Mouse (Mus musculus): ENCODE measurements around the gene Nudt7. TPM values are rescaled to one million over a fixed set of nuclear protein-coding genes. Genes with fewer than 3 reads are reported as not detected.

The Nudt7 gene
- polyA plus RNA-seq, 1 experiment from 2014 or later: 5.3 TPM

- Histone ChIP-seq H3K27me3 (ENCODE audit: control insufficient read depth, insufficient read depth, low read length) (no peaks in the 10 kb centered on the region), H3K9me3 (ENCODE audit: control insufficient read depth, low read length) (no peaks in the 10 kb centered on the region), H3K36me3 (replicated peaks; ENCODE audit: control insufficient read depth, insufficient read depth) (no peaks in the 10 kb centered on the region), H3K4me1 (replicated peaks; ENCODE audit: control insufficient read depth, insufficient read depth, low read length) (peaks cover 17% of the 10 kb centered on the region), H3K4me3 (replicated peaks; ENCODE audit: low read length) (no peak overlapping the region), H3K9ac (no peak overlapping the region), H3K4me2 (replicated peaks) (no peak overlapping the region), H3K27ac (no peak overlapping the region)
- WGBS: 15% methylated on average over 1 of the region's 1 CpGs
- DNase-seq (ENCODE audit: low spot score) (no peak), ATAC-seq (ENCODE audit: low FRiP score) (no peak)
Observed at GRCm38 (mm10) chr8:114115076-114115475, 18.3 kb upstream of the Nudt7 start.

- H3K9me3 ChIP-seq (ENCODE audit: control insufficient read depth, low read length): no peaks in the 10 kb centered on the region
- 2% methylated on average over 2 of the region's 2 CpGs for WGBS
- DNase-seq (ENCODE audit: low spot score) (peak; percentile 67), ATAC-seq (ENCODE audit: low FRiP score) (no peak)
- H3K4me2 ChIP-seq (replicated peaks): no peak overlapping the region
- H3K27me3 ChIP-seq (ENCODE audit: control insufficient read depth, insufficient read depth, low read length): no peaks in the 10 kb centered on the region
- no peaks in the 10 kb centered on the region for H3K36me3 ChIP-seq (replicated peaks; ENCODE audit: control insufficient read depth, insufficient read depth)
- H3K27ac ChIP-seq: peak overlapping the region; percentile 52
- H3K9ac ChIP-seq: no peak overlapping the region
- H3K4me3 ChIP-seq (replicated peaks; ENCODE audit: low read length): no peak overlapping the region
- peaks cover 15% of the 10 kb centered on the region for H3K4me1 ChIP-seq (replicated peaks; ENCODE audit: control insufficient read depth, insufficient read depth, low read length)
Observed at GRCm38 (mm10) chr8:114116049-114116448, 17.3 kb upstream of the Nudt7 start.

GRCm38 (mm10) chr8:114117439-114117838, 15.9 kb upstream of the Nudt7 start:
- H3K9me3 ChIP-seq (ENCODE audit: control insufficient read depth, low read length): no peaks in the 10 kb centered on the region
- no peak for ATAC-seq (ENCODE audit: low FRiP score)
- H3K27ac ChIP-seq: no peak overlapping the region
- H3K4me3 ChIP-seq (replicated peaks; ENCODE audit: low read length): no peak overlapping the region
- no peaks in the 10 kb centered on the region for H3K27me3 ChIP-seq (ENCODE audit: control insufficient read depth, insufficient read depth, low read length)
- H3K9ac ChIP-seq: no peak overlapping the region
- no peaks in the 10 kb centered on the region for H3K36me3 ChIP-seq (replicated peaks; ENCODE audit: control insufficient read depth, insufficient read depth)
- H3K4me2 ChIP-seq (replicated peaks): no peak overlapping the region
- H3K4me1 ChIP-seq (replicated peaks; ENCODE audit: control insufficient read depth, insufficient read depth, low read length): peaks cover 15% of the 10 kb centered on the region
- no peak for DNase-seq (ENCODE audit: low spot score)

GRCm38 (mm10) chr8:114121781-114122180, 11.6 kb upstream of the Nudt7 start:
- Histone ChIP-seq H3K9ac (no peak overlapping the region), H3K36me3 (replicated peaks; ENCODE audit: control insufficient read depth, insufficient read depth) (no peaks in the 10 kb centered on the region), H3K4me1 (replicated peaks; ENCODE audit: control insufficient read depth, insufficient read depth, low read length) (no peaks in the 10 kb centered on the region), H3K27me3 (ENCODE audit: control insufficient read depth, insufficient read depth, low read length) (no peaks in the 10 kb centered on the region), H3K4me2 (replicated peaks) (no peak overlapping the region), H3K4me3 (replicated peaks; ENCODE audit: low read length) (no peak overlapping the region), H3K9me3 (ENCODE audit: control insufficient read depth, low read length) (no peaks in the 10 kb centered on the region), H3K27ac (no peak overlapping the region)
- ATAC-seq (ENCODE audit: low FRiP score) (no peak), DNase-seq (ENCODE audit: low spot score) (no peak)
- WGBS: 72% methylated on average over 1 of the region's 1 CpGs

- no peak overlapping the region for H3K4me2 ChIP-seq (replicated peaks)
- H3K9ac ChIP-seq: no peak overlapping the region
- no peak overlapping the region for H3K27ac ChIP-seq
- WGBS: 79% methylated on average over 3 of the region's 3 CpGs
- H3K4me3 ChIP-seq (replicated peaks; ENCODE audit: low read length): no peak overlapping the region
- H3K4me1 ChIP-seq (replicated peaks; ENCODE audit: control insufficient read depth, insufficient read depth, low read length): no peaks in the 10 kb centered on the region
- H3K36me3 ChIP-seq (replicated peaks; ENCODE audit: control insufficient read depth, insufficient read depth): no peaks in the 10 kb centered on the region
- H3K9me3 ChIP-seq (ENCODE audit: control insufficient read depth, low read length): no peaks in the 10 kb centered on the region
- DNase-seq (ENCODE audit: low spot score): no peak
- no peak for ATAC-seq (ENCODE audit: low FRiP score)
- H3K27me3 ChIP-seq (ENCODE audit: control insufficient read depth, insufficient read depth, low read length): no peaks in the 10 kb centered on the region
Observed at GRCm38 (mm10) chr8:114123611-114124010, 9.7 kb upstream of the Nudt7 start.

- H3K27ac ChIP-seq: no peak overlapping the region
- WGBS: 76% methylated on average over 4 of the region's 4 CpGs
- DNase-seq (ENCODE audit: low spot score) (no peak), ATAC-seq (ENCODE audit: low FRiP score) (no peak)
- H3K36me3 ChIP-seq (replicated peaks; ENCODE audit: control insufficient read depth, insufficient read depth): no peaks in the 10 kb centered on the region
- H3K4me1 ChIP-seq (replicated peaks; ENCODE audit: control insufficient read depth, insufficient read depth, low read length): no peaks in the 10 kb centered on the region
- no peak overlapping the region for H3K4me2 ChIP-seq (replicated peaks)
- no peak overlapping the region for H3K4me3 ChIP-seq (replicated peaks; ENCODE audit: low read length)
- H3K9me3 ChIP-seq (ENCODE audit: control insufficient read depth, low read length): no peaks in the 10 kb centered on the region
- no peaks in the 10 kb centered on the region for H3K27me3 ChIP-seq (ENCODE audit: control insufficient read depth, insufficient read depth, low read length)
- no peak overlapping the region for H3K9ac ChIP-seq
Observed at GRCm38 (mm10) chr8:114124084-114124750, 9.1 kb upstream of the Nudt7 start.

- H3K9me3 ChIP-seq (ENCODE audit: control insufficient read depth, low read length): no peaks in the 10 kb centered on the region
- H3K4me3 ChIP-seq (replicated peaks; ENCODE audit: low read length): no peak overlapping the region
- H3K4me1 ChIP-seq (replicated peaks; ENCODE audit: control insufficient read depth, insufficient read depth, low read length): no peaks in the 10 kb centered on the region; the same call in 1 of the 2 replicates
- no peaks in the 10 kb centered on the region for H3K27me3 ChIP-seq (ENCODE audit: control insufficient read depth, insufficient read depth, low read length)
- no peak overlapping the region for H3K27ac ChIP-seq
- no peak overlapping the region for H3K9ac ChIP-seq
- no peak overlapping the region for H3K4me2 ChIP-seq (replicated peaks)
- 89% methylated on average over 7 of the region's 7 CpGs for WGBS
- no peak for DNase-seq (ENCODE audit: low spot score)
- H3K36me3 ChIP-seq (replicated peaks; ENCODE audit: control insufficient read depth, insufficient read depth): no peaks in the 10 kb centered on the region
- no peak for ATAC-seq (ENCODE audit: low FRiP score)
Observed at GRCm38 (mm10) chr8:114130838-114131237, 2.5 kb upstream of the Nudt7 start.

- Histone ChIP-seq H3K36me3 (replicated peaks; ENCODE audit: control insufficient read depth, insufficient read depth) (no peaks in the 10 kb centered on the region), H3K27me3 (ENCODE audit: control insufficient read depth, insufficient read depth, low read length) (no peaks in the 10 kb centered on the region), H3K27ac (no peak overlapping the region), H3K4me3 (replicated peaks; ENCODE audit: low read length) (no peak overlapping the region), H3K4me1 (replicated peaks; ENCODE audit: control insufficient read depth, insufficient read depth, low read length) (no peaks in the 10 kb centered on the region; the same call in 1 of the 2 replicates), H3K9ac (no peak overlapping the region), H3K9me3 (ENCODE audit: control insufficient read depth, low read length) (no peaks in the 10 kb centered on the region), H3K4me2 (replicated peaks) (no peak overlapping the region)
- WGBS: 91% methylated on average over 4 of the region's 4 CpGs
- DNase-seq (ENCODE audit: low spot score) (no peak), ATAC-seq (ENCODE audit: low FRiP score) (no peak)
Observed at GRCm38 (mm10) chr8:114131421-114131820, 1.9 kb upstream of the Nudt7 start.

GRCm38 (mm10) chr8:114133050-114133509, 277 bp upstream of the Nudt7 start:
- WGBS: 19% methylated on average over 11 of the region's 14 CpGs
- peak overlapping the region; percentile 63 for H3K4me2 ChIP-seq (replicated peaks)

GRCm38 (mm10) chr8:114136750-114137149, 3.4 kb downstream of the Nudt7 start:
- DNase-seq (ENCODE audit: low spot score): no peak
- Histone ChIP-seq H3K4me3 (replicated peaks; ENCODE audit: low read length) (no peak overlapping the region), H3K9ac (no peak overlapping the region), H3K36me3 (replicated peaks; ENCODE audit: control insufficient read depth, insufficient read depth) (no peaks in the 10 kb centered on the region), H3K4me2 (replicated peaks) (no peak overlapping the region), H3K27ac (no peak overlapping the region), H3K4me1 (replicated peaks; ENCODE audit: control insufficient read depth, insufficient read depth, low read length) (no peaks in the 10 kb centered on the region; the same call in 1 of the 2 replicates), H3K27me3 (ENCODE audit: control insufficient read depth, insufficient read depth, low read length) (no peaks in the 10 kb centered on the region), H3K9me3 (ENCODE audit: control insufficient read depth, low read length) (no peaks in the 10 kb centered on the region)
- 100% methylated on average over 1 of the region's 1 CpGs for WGBS
- no peak for ATAC-seq (ENCODE audit: low FRiP score)

More at GRCm38 (mm10) chr8:114133050-114133509, 277 bp upstream of the Nudt7 start:
- Histone ChIP-seq H3K27ac (no peak overlapping the region), H3K9ac (no peak overlapping the region), H3K27me3 (ENCODE audit: control insufficient read depth, insufficient read depth, low read length) (no peaks in the 10 kb centered on the region), H3K36me3 (replicated peaks; ENCODE audit: control insufficient read depth, insufficient read depth) (no peaks in the 10 kb centered on the region), H3K4me1 (replicated peaks; ENCODE audit: control insufficient read depth, insufficient read depth, low read length) (no peaks in the 10 kb centered on the region; the same call in 1 of the 2 replicates), H3K9me3 (ENCODE audit: control insufficient read depth, low read length) (no peaks in the 10 kb centered on the region), H3K4me3 (replicated peaks; ENCODE audit: low read length) (peak overlapping the region; percentile 37)
- DNase-seq (ENCODE audit: low spot score): no peak
- ATAC-seq (ENCODE audit: low FRiP score): no peak; the same call in 1 of the 2 replicates

Measured in hindbrain, embryonic 14.5 days (tissue).